Mouse (Mus musculus) intestine, postnatal 0 days (tissue): Measurements from ENCODE around the gene Olfr545. TPM values are rescaled to one million over a fixed set of nuclear protein-coding genes. Genes with fewer than 3 reads are reported as not detected.

Experiments used
- ATAC-seq: fragments of 200-750 bp; cut with Nextera tagmentation; 2 replicates; pipeline ENCODE4 v1.8.0; 2017; ENCODE audit warnings: mild to moderate bottlenecking, moderate TSS enrichment, moderate library complexity
- H3K27ac ChIP-seq: fragments of 300-500 bp; sonication (generic); 2 replicates; pipeline ENCODE4 v1.5.1; 2014; ENCODE audit warnings: mild to moderate bottlenecking, low read depth, low read length, moderate library complexity
- H3K27me3 ChIP-seq: fragments of 300-500 bp; sonication (generic); replicated peaks from 2 replicates; pipeline ENCODE4 v1.6.1; 2014; ENCODE audit warnings: low read length, mixed read lengths; ENCODE audit not compliant: control insufficient read depth, insufficient read depth
- H3K36me3 ChIP-seq: fragments of 300-500 bp; sonication (generic); 2 replicates; pipeline ENCODE4 v1.6.1; 2014; ENCODE audit warnings: mild to moderate bottlenecking, moderate library complexity; ENCODE audit not compliant: control insufficient read depth, insufficient read depth
- H3K4me1 ChIP-seq: fragments of 300-500 bp; sonication (generic); replicated peaks from 2 replicates; pipeline ENCODE4 v1.6.1; 2014; ENCODE audit warnings: antibody characterized with exemption, low read length, mixed read lengths; ENCODE audit not compliant: control insufficient read depth, insufficient read depth
- H3K4me2 ChIP-seq: fragments of 300-500 bp; sonication (generic); replicated peaks from 2 replicates; pipeline ENCODE4 v1.6.1; 2014; ENCODE audit warnings: low read depth, mild to moderate bottlenecking, moderate library complexity
- H3K4me3 ChIP-seq: fragments of 300-500 bp; sonication (generic); 2 replicates; pipeline ENCODE4 v1.5.1; 2014; ENCODE audit warnings: low read depth, low read length
- H3K9ac ChIP-seq: fragments of 300-500 bp; sonication (generic); 2 replicates; pipeline ENCODE4 v1.6.1; 2014; ENCODE audit warnings: mild to moderate bottlenecking, low read depth, low read length
- H3K9me3 ChIP-seq: fragments of 300-500 bp; sonication (generic); 2 replicates; pipeline ENCODE4 v1.6.1; 2016; ENCODE audit warnings: mixed run types; ENCODE audit not compliant: control insufficient read depth
- CTCF ChIP-seq: sonication (generic); IDR thresholded peaks from 2 replicates; pipeline ENCODE4 v1.5.1; 2016; ENCODE audit warnings: low read depth, mild to moderate bottlenecking, control low read depth, antibody characterized with exemption, moderate library complexity
- WGBS: fragments of 180-500 bp; shearing (Covaris S2); extraction: QIAGEN DNeasy Blood & Tissue Kit; methylation state at CpG from one replicate; pipeline ENCODE4 v1.1.7; 2014; 5-methylcytosine and 5-hydroxymethylcytosine counted together
- polyA plus RNA-seq: library from polyadenylated mRNA; unstranded; fragments of >200 nt; fragmentation: Nextera tagmentation; extraction: Ambion mirVana; gene quantifications from 2 replicates; pipeline ENCODE4 v1.2.1, GENCODE M21; 2015

Gene Olfr545
- polyA plus RNA-seq, 1 experiment from 2014 or later, result not detected

- no peaks in the 10 kb centered on the region for H3K9me3 ChIP-seq
- no peak for ATAC-seq
- no peak overlapping the region for H3K9ac ChIP-seq
- no peaks in the 10 kb centered on the region for H3K36me3 ChIP-seq
- no peaks in the 10 kb centered on the region for H3K27me3 ChIP-seq
- no peaks in the 10 kb centered on the region; the same call in 1 of the 2 replicates for H3K4me1 ChIP-seq
- H3K4me3 ChIP-seq, result no peak overlapping the region
- no peak overlapping the region for H3K27ac ChIP-seq
- no peak overlapping the region for H3K4me2 ChIP-seq
- TF ChIP-seq CTCF, result no peak
- 62% methylated on average over 2 of the region's 2 CpGs for WGBS
Measured at GRCm38 (mm10) chr7:102483665-102484064, 15.7 kb downstream of the Olfr545 start.

- no peaks in the 10 kb centered on the region for H3K9me3 ChIP-seq
- no peaks in the 10 kb centered on the region for H3K4me1 ChIP-seq
- no peak within 1 kb of the TSS for H3K4me2 ChIP-seq
- H3K36me3 ChIP-seq, result no peaks in the 10 kb centered on the region
- H3K27me3 ChIP-seq, result no peaks in the 10 kb centered on the region
- TF ChIP-seq CTCF, result no peak
- ATAC-seq, result no peak
- WGBS, result 95% methylated on average over 4 of the region's 4 CpGs
- no peak within 1 kb of the TSS for H3K27ac ChIP-seq
- no peak within 1 kb of the TSS for H3K9ac ChIP-seq
- H3K4me3 ChIP-seq, result no peak within 1 kb of the TSS
Measured at GRCm38 (mm10) chr7:102481579-102481978, 17.8 kb downstream of the Olfr545 start, which contains the start of gene Olfr543. Gene Olfr543 (minus strand): TSS chr7:102481679.

- no peak for TF ChIP-seq CTCF
- no peak for ATAC-seq
- Histone ChIP-seq H3K27ac (no peak overlapping the region), H3K36me3 (no peaks in the 10 kb centered on the region), H3K9ac (no peak overlapping the region), H3K9me3 (no peaks in the 10 kb centered on the region), H3K4me1 (no peaks in the 10 kb centered on the region), H3K27me3 (no peaks in the 10 kb centered on the region), H3K4me2 (no peak overlapping the region), H3K4me3 (no peak overlapping the region)
- 71% methylated on average over 4 of the region's 4 CpGs for WGBS
Measured at GRCm38 (mm10) chr7:102480821-102481220, 18.6 kb downstream of the Olfr545 start.

- Histone ChIP-seq H3K36me3 (no peaks in the 10 kb centered on the region), H3K4me2 (no peak overlapping the region), H3K4me3 (no peak overlapping the region), H3K4me1 (no peaks in the 10 kb centered on the region), H3K9ac (no peak overlapping the region), H3K27me3 (no peaks in the 10 kb centered on the region), H3K9me3 (no peaks in the 10 kb centered on the region), H3K27ac (no peak overlapping the region)
- ATAC-seq, result peak; percentile 51; the same call in 1 of the 2 replicates
- TF ChIP-seq CTCF, result no peak
- 52% methylated on average over 5 of the region's 5 CpGs for WGBS
Measured at GRCm38 (mm10) chr7:102479368-102480078, 19.9 kb downstream of the Olfr545 start.

GRCm38 (mm10) chr7:102478926-102479325 is 20.4 kb downstream of the Olfr545 start:
- no peak overlapping the region for H3K4me2 ChIP-seq
- WGBS, result 58% methylated on average over 3 of the region's 3 CpGs
- H3K36me3 ChIP-seq, result no peaks in the 10 kb centered on the region
- H3K4me3 ChIP-seq, result no peak overlapping the region
- no peak overlapping the region for H3K9ac ChIP-seq
- no peak for TF ChIP-seq CTCF
- no peak overlapping the region for H3K27ac ChIP-seq
- no peaks in the 10 kb centered on the region for H3K4me1 ChIP-seq
- no peaks in the 10 kb centered on the region for H3K9me3 ChIP-seq
- no peaks in the 10 kb centered on the region for H3K27me3 ChIP-seq
- 0 out of 2 replicates have a peak, but pooled peaks have one; percentile 19 for ATAC-seq

GRCm38 (mm10) chr7:102478425-102478824 is 20.9 kb downstream of the Olfr545 start:
- TF ChIP-seq CTCF, result no peak
- WGBS, result 84% methylated on average over 4 of the region's 4 CpGs
- Histone ChIP-seq H3K9ac (no peak overlapping the region), H3K4me2 (no peak overlapping the region), H3K36me3 (no peaks in the 10 kb centered on the region), H3K4me3 (no peak overlapping the region), H3K4me1 (no peaks in the 10 kb centered on the region), H3K9me3 (no peaks in the 10 kb centered on the region), H3K27ac (no peak overlapping the region), H3K27me3 (no peaks in the 10 kb centered on the region)
- ATAC-seq, result no peak

- 84% methylated on average over 11 of the region's 11 CpGs for WGBS
- H3K36me3 ChIP-seq, result no peaks in the 10 kb centered on the region
Measured at GRCm38 (mm10) chr7:102477377-102477776, 22.0 kb downstream of the Olfr545 start.

More at GRCm38 (mm10) chr7:102477377-102477776, 22.0 kb downstream of the Olfr545 start:
- no peaks in the 10 kb centered on the region for H3K4me1 ChIP-seq
- H3K4me3 ChIP-seq, result no peak overlapping the region
- H3K9ac ChIP-seq, result no peak overlapping the region
- no peak overlapping the region for H3K4me2 ChIP-seq
- ATAC-seq, result no peak
- H3K9me3 ChIP-seq, result no peaks in the 10 kb centered on the region
- TF ChIP-seq CTCF, result 0 out of 2 replicates have a peak, but pooled peaks have one; percentile 19
- no peaks in the 10 kb centered on the region for H3K27me3 ChIP-seq
- no peak overlapping the region for H3K27ac ChIP-seq
